Mouse (Mus musculus) gastrocnemius, adult 2 months (tissue): ENCODE results near the gene Sox6. TPM values are rescaled to one million over a fixed set of nuclear protein-coding genes. Genes with fewer than 3 reads are reported as not detected.

Experiments
- DNase-seq: peaks from one replicate; pipeline ENCODE4 v3.0.0; 2022
- H3K27ac ChIP-seq: fragments of 200-600 bp; 2 replicates; pipeline ENCODE4 v1.8.1; 2022; ENCODE audit warnings: mild to moderate bottlenecking
- H3K4me3 ChIP-seq: fragments of 200-600 bp; 2 replicates; pipeline ENCODE4 v1.8.1; 2022; ENCODE audit warnings: mild to moderate bottlenecking, moderate library complexity
- CTCF ChIP-seq: fragments of 200-600 bp; IDR thresholded peaks from 2 replicates; pipeline ENCODE4 v1.8.1; 2022; ENCODE audit warnings: antibody characterized with exemption, mild to moderate bottlenecking, moderate library complexity
- intact Hi-C: fragments of 180-260 bp; cut with DNase I; formaldehyde crosslinking; loops from one replicate; pipeline ENCODE4 v1.15.1; 2025
- total RNA-seq, 2 experiments: library from RNA; stranded (reverse); gene quantifications; 2 replicates each; pipeline ENCODE4 v1.2.3; 2021

Sox6 gene
- total RNA-seq, 2 experiments from 2014 or later = 186 to 189 TPM

GRCm38 (mm10) chr7:115904798-115905207 lies 133.8 kb downstream of the Sox6 start:
- intact Hi-C loops = no loop called here
- TF ChIP-seq CTCF = no peak
- no peak for DNase-seq
- Histone ChIP-seq H3K27ac (no peak overlapping the region), H3K4me3 (no peak overlapping the region)

DNA sequence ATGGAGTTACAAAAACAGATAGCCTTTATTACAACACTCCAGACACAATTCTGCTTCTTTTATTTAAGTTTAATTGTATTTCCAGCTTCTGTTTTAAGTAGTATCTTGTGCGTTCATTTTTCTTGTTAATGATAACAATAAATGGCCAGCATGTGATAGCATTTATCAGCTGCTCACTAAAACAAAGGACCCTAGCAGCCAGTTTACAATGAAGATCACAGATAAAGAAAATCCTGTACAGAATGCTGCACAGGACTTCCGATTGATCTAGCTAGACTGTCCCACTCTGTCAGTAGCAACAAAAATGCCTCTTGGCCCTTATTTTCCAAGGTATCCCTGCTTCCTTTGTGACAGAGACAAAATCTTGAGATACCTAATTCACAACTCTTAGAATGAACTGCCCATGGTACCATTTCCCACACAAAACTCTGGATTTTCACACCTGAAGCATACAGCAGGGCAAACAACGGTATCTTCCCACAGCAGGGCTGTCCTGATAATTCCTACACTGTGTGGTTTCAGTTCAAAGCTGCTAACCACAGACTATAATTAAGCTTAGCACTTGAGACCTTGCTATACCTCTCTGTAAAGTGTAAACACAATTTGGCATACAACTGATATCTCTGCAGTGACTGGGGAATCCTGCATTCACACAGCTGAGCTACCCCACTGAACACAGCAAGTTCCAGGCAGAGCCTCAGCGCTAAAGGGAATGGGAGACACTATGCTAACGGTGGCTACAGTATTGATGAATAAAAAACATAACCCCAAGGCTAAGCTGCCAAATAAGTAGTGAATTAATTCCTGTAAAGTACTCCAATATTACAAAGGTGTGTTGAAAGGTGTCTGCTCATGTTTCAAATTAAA lies 134.4 kb downstream of the Sox6 start:
- no peak overlapping the region for H3K4me3 ChIP-seq
- intact Hi-C loops = no loop called here
- no peak for TF ChIP-seq CTCF
- DNase-seq = no peak
- no peak overlapping the region for H3K27ac ChIP-seq

DNA sequence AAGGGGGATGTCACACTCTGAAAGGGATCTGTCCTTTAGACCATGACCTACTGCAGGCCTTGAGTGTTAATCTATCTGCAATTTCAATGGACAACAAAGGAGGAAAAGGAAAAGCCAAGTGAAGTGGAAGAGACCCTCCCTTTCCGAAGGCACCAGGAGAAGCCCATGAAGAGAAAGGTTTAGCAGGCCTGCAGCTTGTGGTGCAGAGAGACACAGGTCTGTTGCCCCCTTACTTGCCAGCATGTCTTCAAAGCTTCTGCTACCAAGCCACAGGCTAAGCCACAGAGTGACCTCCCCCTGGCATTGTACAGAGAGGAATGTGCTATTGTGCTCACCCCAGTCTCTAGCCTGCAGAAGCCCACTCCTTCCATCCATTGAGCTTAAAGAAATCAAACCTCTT lies 135.2 kb downstream of the Sox6 start:
- intact Hi-C loops = no loop called here
- H3K4me3 ChIP-seq = no peak overlapping the region
- no peak for DNase-seq

DNA sequence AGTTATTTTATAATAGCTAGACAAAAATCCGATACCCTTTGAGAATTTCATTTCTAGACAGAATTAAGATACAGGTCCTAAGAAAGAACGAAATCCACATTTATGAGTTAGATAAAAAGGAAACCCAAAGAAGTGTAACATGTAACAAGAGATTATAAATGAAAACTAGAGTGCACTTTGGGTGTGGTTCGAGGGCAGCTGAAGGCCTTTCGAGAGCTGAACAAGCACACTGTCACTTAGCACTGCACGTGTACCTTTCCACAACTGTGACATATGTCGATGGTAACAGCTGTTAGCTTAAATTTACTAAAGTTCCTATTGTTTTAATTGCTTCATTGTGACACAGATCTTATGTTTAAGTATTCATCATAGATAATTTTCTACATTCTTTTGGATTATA lies 142.8 kb downstream of the Sox6 start:
- no peak for DNase-seq
- Histone ChIP-seq H3K27ac (no peak overlapping the region), H3K4me3 (no peak overlapping the region)
- intact Hi-C loops = no loop called here
- TF ChIP-seq CTCF = no peak

More for the DNA sequence above, 135.2 kb downstream of the Sox6 start:
- no peak overlapping the region for H3K27ac ChIP-seq
- no peak for TF ChIP-seq CTCF

DNA sequence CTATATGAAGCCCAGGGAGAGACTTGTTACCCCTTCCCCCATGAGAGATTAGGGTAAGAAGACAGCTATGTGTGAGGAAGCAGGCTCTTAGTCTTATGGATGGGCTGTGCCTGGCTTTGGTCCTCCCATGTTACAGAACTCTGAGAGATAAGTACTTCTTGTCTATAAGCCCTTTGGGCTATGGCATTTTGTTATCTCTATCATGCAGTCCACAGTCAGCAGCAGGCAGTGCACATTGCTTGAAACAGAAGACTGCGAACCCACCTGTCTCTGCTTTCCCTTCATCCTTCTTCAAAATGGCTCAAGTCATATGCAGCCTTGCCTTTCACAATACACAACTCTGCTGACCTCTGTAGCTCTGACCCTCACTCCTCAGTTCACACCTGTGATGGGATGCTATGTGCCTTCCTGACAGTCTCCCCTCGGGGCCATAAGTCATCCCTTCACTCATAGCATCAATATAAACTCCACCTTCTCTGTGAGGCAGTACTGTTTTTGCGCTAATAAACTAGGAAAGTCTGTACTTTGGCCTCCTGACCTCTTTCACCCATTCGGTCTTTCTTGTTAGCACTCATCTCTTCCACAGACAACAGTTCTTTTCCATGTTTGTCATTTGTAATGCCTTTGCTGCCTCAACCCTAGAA lies 143.4 kb downstream of the Sox6 start:
- TF ChIP-seq CTCF = no peak
- Histone ChIP-seq H3K4me3 (no peak overlapping the region), H3K27ac (no peak overlapping the region)
- DNase-seq = no peak
- intact Hi-C loops = no loop called here

GRCm38 (mm10) chr7:115891482-115891881 lies 147.1 kb downstream of the Sox6 start:
- intact Hi-C loops = no loop called here
- TF ChIP-seq CTCF = no peak
- H3K27ac ChIP-seq = no peak overlapping the region
- no peak for DNase-seq
- no peak overlapping the region for H3K4me3 ChIP-seq

DNA sequence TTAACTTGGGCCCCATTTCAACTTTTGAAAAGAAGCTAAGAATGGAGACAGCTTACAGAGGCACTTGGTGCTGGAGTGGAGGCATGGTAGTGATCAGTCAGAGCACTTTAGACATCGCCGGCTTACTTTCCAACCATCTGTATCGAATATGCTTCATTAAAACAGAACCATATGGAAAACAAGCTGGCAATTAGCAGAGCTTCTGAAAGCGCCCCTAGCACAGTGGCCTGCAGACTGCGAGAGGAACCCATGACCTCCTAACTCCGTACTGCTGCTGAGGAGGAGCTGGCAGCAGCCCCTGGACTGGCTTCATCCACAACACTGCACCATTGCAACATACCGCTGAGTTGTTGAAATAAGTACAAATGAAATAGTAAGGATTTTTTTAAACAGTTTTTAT lies 148.7 kb downstream of the Sox6 start:
- Histone ChIP-seq H3K4me3 (no peak overlapping the region), H3K27ac (no peak overlapping the region)
- DNase-seq = peak; percentile 44
- intact Hi-C loops = no loop called here
- TF ChIP-seq CTCF = no peak

GRCm38 (mm10) chr7:115888561-115888960 lies 150.0 kb downstream of the Sox6 start:
- H3K27ac ChIP-seq = peak overlapping the region; percentile 4; the same call in 1 of the 2 replicates
- no peak for DNase-seq
- TF ChIP-seq CTCF = no peak
- intact Hi-C loops = no loop called here
- H3K4me3 ChIP-seq = no peak overlapping the region

DNA sequence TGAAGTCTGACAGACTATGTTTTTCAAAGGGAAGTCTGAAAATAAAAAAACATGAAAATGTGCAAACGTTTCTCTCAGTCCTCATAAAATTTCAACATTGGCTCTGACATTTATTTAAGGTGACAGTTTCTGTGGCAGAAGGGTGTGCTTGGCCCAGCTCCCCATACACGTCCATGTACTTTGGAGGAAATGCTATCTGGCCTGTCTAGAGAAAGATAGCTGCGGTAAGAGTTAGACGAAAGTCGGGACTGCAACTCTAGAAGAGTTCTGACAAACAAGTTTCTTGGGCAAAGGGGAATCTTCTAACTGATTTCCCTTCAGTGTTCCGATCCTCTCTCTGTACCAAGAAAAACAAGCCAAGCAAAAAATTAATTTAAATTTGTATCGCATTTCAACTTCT lies 150.5 kb downstream of the Sox6 start:
- H3K27ac ChIP-seq = peak overlapping the region; percentile 4; the same call in 1 of the 2 replicates
- intact Hi-C loops = no loop called here
- DNase-seq = peak; percentile 22
- TF ChIP-seq CTCF = no peak
- H3K4me3 ChIP-seq = no peak overlapping the region

- intact Hi-C loops = no loop called here
- Histone ChIP-seq H3K4me3 (no peak overlapping the region), H3K27ac (no peak overlapping the region)
- DNase-seq = no peak
- no peak for TF ChIP-seq CTCF
These were observed 165.7 kb downstream of the Sox6 start for GRCm38 (mm10) chr7:115872903-115873302.

DNA sequence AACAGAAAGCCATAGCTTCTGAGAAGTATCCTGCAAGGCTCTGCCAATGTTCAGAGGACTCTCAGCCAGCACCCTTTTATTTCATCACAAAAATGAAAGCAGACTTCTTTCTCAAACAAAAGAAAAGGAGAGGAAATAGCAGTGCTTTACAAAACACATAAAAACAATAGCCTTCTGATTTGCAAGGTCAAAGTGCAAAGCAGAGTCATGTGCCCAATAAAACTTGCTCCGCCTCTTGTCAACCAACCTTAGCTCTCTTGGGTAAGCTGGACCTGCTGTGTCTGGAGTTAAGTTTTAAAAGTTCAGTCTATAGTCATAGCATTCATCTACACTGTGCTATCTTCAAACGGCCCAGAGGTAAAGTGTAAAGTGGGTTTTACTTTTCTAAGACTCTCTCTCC lies 170.1 kb downstream of the Sox6 start:
- no peak overlapping the region for H3K4me3 ChIP-seq
- TF ChIP-seq CTCF = no peak
- DNase-seq = no peak
- intact Hi-C loops = no loop called here
- H3K27ac ChIP-seq = no peak overlapping the region

DNA sequence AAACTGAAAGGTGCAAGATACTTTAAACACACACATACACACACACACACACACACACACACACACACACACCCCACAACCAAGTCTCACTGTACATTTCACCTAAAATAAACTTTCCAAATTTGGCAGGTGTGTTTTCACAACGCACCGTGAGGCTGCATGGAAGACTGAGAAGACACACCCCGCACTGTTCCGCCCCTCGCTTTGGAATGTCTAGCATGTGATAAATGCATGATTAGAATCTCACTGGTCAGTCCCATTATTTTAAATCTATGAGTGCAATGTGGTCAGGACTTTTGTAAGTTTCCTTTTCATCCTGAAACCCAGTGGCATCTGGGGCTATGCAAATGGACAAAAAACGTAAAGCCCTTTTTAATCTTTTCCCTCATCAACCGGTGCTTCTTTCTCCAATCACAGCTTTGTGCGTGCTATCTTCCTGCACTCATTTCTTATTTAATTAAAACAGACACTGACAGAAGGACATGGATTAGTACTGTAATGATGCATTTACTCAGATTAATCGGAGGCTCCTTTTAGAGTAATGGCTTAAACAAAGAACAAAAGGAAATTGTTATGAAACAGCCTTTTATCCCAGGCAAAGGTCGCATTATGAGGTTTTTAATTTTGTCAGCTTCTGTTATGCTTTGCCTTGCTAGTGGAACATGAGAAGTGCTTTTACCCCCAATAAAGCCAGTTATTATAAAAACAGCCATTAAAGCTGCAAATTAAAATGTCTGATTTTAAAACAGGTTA lies 170.9 kb downstream of the Sox6 start:
- no peak for TF ChIP-seq CTCF
- intact Hi-C loops = no loop called here
- DNase-seq = no peak
- Histone ChIP-seq H3K4me3 (no peak overlapping the region), H3K27ac (no peak overlapping the region)
